Mouse (Mus musculus) kidney, adult 8-10 months (tissue): ENCODE results near the gene Kcnip3.
A peak's percentile ranks its signal among the peaks of the same experiment; 100 is the strongest.

Experiments used
- DNase-seq, 2 experiments: peaks; one replicate each; pipeline ENCODE4 v3.0.0; 2022

Kcnip3 gene

GRCm38 (mm10) chr2:127462314-127462713 lies 59.6 kb downstream of the Kcnip3 start:
- DNase-seq: peak; percentile 47 to 62

GRCm38 (mm10) chr2:127461351-127461750 lies 60.5 kb downstream of the Kcnip3 start:
- DNase-seq: no peak

GRCm38 (mm10) chr2:127459341-127459740 lies 62.6 kb downstream of the Kcnip3 start:
- DNase-seq: no peak

- peak; percentile 66 to 89 for DNase-seq
Measured at GRCm38 (mm10) chr2:127453764-127454163, 68.1 kb downstream of the Kcnip3 start.

- DNase-seq: peak; percentile 55 to 57
Measured at GRCm38 (mm10) chr2:127453141-127453540, 68.8 kb downstream of the Kcnip3 start.

- DNase-seq: peak in 1 of 2 experiments; percentile 36
Measured at GRCm38 (mm10) chr2:127451748-127452147, 70.1 kb downstream of the Kcnip3 start.

GRCm38 (mm10) chr2:127449691-127450090 lies 72.2 kb downstream of the Kcnip3 start:
- peak; percentile 74 to 79 for DNase-seq

GRCm38 (mm10) chr2:127446847-127447246 lies 75.0 kb downstream of the Kcnip3 start:
- no peak for DNase-seq

- DNase-seq: peak; percentile 91
Measured at GRCm38 (mm10) chr2:127444055-127444789, 77.7 kb downstream of the Kcnip3 start, which contains the start of gene Fahd2a. Gene Fahd2a (minus strand): TSS chr2:127444565.

- DNase-seq: no peak
Measured at GRCm38 (mm10) chr2:127437697-127438096, 84.2 kb downstream of the Kcnip3 start.

- no peak for DNase-seq
Measured at GRCm38 (mm10) chr2:127435554-127435953, 86.3 kb downstream of the Kcnip3 start.

- peak in 1 of 2 experiments; percentile 63 for DNase-seq
Measured at GRCm38 (mm10) chr2:127435135-127435534, 86.8 kb downstream of the Kcnip3 start.

- DNase-seq: no peak
Measured at GRCm38 (mm10) chr2:127433487-127434295, 88.2 kb downstream of the Kcnip3 start.

GRCm38 (mm10) chr2:127430238-127430637 lies 91.7 kb downstream of the Kcnip3 start:
- DNase-seq: peak; percentile 57 to 69

- DNase-seq: no peak
Measured at GRCm38 (mm10) chr2:127424977-127425376, 96.9 kb downstream of the Kcnip3 start, which contains the start of gene Gpat2. Gene Gpat2 (plus strand): TSS chr2:127425199.

GRCm38 (mm10) chr2:127418266-127418970 lies 103.5 kb downstream of the Kcnip3 start:
- DNase-seq: peak; percentile 69 to 70

- DNase-seq: peak; percentile 82 to 89
Measured at GRCm38 (mm10) chr2:127416706-127417105, 105.2 kb downstream of the Kcnip3 start.

- peak; percentile 92 for DNase-seq
Measured at GRCm38 (mm10) chr2:127415806-127416205, 106.1 kb downstream of the Kcnip3 start.

- no peak for DNase-seq
Measured at GRCm38 (mm10) chr2:127411126-127411525, 110.8 kb downstream of the Kcnip3 start.
